Mouse (Mus musculus) megakaryocyte progenitor cell, adult 5-6 weeks (primary cell): ENCODE results near the gene Mrpl23. TPM values are rescaled to one million over a fixed set of nuclear protein-coding genes. Genes with fewer than 3 reads are reported as not detected.

Experiments used
- ATAC-seq: replicated peaks from 2 replicates; pipeline ENCODE4 v1.8.0; 2016; ENCODE audit warnings: mild to moderate bottlenecking, moderate TSS enrichment, inconsistent platforms; ENCODE audit not compliant: poor library complexity
- total RNA-seq, 2 experiments: library from RNA; stranded (forward) in 1 of 2; stranded (reverse) in 1 of 2; fragments of 157-497, 149-512 nt in 1 of 2; fragments of 200-1000 nt in 1 of 2; gene quantifications; 2 replicates each; pipeline versions ENCODE4 v1.2.3 to v1.2.4; 2015 to 2017

The Mrpl23 gene
- total RNA-seq, 2 experiments from 2014 or later, result 11.8 to 63.4 TPM

- ATAC-seq, result no peak
These were observed 18.5 kb downstream of the Mrpl23 start for GRCm38 (mm10) chr7:142550935-142551373.

- no peak for ATAC-seq
These were observed 19.2 kb downstream of the Mrpl23 start for GRCm38 (mm10) chr7:142551691-142552090.

- ATAC-seq, result no peak
These were observed 20.3 kb downstream of the Mrpl23 start for GRCm38 (mm10) chr7:142552591-142553416.

DNA sequence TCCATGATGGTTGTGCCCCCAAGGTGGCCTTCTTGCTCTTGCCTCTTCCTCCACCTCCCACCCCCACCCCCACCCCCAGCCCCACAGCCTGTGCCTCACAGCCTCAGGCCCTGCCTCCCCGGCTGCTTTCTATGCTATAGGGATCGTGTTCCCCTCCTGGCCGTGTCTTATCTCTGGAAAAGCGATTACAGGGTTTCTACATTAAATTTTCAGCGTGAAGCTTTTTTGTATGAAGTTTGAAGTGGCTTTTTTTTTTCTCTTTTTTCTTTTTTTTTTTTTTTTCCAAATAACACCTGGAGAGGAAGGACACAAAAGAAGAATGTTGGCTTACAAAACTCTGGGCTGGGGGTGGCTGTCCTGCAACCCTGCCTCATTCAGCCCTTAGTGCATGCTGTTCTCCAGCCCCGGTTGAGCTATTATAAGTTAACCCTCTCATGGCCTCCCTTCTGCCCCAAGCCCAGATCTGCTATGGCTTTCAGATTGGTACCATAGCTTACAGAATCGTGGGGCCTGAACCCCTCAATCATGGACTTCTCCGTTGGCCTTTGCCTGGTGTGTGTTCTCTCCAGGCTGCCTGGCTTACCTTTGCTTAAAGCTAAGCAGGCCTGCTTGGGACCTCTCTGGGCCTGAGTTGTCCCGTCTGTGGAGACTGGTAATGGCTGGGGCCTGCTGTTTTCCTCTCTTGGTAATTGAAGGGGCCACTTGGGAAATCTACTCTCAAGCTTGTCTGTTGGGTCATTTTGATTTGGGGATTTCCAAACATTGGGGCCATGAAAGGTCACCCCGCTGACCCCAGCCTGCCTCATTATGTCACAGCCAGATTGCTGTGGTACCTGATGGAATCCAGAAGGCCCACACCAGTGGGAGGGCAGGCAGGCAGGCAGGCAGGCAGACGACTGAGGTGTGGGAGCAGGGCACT lies 21.2 kb downstream of the Mrpl23 start:
- ATAC-seq, result no peak

GRCm38 (mm10) chr7:142554625-142555024 lies 22.1 kb downstream of the Mrpl23 start:
- no peak for ATAC-seq

DNA sequence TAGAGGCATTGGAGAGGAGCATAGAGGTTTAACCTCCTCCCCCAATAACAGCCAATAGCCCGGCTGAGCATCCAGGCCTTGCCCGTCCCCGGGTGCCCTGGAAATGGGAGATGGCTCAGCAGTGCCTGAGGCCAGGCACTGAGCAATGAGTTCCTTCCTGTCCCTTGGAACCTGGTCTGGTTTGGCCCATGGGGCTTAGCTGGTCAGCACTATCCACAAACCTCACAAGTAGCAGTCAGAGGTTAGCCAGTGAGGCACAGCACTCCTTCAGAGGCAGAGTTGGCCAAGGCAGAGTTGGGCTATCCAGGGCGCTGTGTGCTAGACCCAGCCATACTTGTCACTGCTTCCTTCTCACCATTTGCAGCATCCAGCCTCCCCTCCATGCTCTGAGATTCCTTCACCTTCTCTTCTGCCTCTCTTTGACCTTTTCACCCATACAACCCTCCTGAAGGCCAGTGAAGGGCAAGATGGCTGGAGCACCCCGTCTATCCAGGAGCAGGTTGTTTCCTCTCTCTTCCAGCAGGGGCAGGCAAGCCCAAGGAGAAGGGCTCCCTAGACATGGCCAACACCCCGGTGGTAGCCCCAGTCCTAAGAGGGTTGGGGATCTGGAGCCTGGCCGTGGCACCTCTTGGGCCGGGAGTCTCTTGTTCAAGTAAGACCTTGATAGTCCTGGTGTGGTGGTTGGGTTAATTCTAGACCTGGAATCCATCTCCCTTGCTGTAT lies 23.0 kb downstream of the Mrpl23 start:
- no peak for ATAC-seq

GRCm38 (mm10) chr7:142556089-142556476 lies 23.6 kb downstream of the Mrpl23 start:
- no peak for ATAC-seq

DNA sequence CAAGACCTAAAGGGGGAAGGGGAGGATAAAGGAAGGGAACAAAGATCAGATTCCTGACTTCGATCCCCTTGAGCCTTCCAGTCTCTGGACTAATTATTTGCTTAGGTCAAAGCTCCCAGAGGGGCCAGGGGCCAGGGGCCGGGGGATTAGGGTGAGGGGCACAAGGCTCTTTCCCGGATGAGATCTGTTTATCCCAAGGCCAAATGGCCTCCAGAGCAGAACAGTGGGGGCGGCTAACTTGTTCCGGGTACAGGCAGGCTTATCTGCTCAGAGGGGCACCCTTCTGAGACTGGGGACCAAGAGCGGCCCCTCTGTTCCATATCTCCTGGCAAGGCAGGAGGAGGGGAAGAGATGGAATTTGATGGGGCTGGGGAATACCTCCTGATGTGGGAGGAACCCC lies 25.2 kb downstream of the Mrpl23 start:
- no peak for ATAC-seq

GRCm38 (mm10) chr7:142558511-142559146 lies 26.1 kb downstream of the Mrpl23 start:
- ATAC-seq, result no peak

- no peak for ATAC-seq
These were observed 27.2 kb downstream of the Mrpl23 start for GRCm38 (mm10) chr7:142559651-142560175.

DNA sequence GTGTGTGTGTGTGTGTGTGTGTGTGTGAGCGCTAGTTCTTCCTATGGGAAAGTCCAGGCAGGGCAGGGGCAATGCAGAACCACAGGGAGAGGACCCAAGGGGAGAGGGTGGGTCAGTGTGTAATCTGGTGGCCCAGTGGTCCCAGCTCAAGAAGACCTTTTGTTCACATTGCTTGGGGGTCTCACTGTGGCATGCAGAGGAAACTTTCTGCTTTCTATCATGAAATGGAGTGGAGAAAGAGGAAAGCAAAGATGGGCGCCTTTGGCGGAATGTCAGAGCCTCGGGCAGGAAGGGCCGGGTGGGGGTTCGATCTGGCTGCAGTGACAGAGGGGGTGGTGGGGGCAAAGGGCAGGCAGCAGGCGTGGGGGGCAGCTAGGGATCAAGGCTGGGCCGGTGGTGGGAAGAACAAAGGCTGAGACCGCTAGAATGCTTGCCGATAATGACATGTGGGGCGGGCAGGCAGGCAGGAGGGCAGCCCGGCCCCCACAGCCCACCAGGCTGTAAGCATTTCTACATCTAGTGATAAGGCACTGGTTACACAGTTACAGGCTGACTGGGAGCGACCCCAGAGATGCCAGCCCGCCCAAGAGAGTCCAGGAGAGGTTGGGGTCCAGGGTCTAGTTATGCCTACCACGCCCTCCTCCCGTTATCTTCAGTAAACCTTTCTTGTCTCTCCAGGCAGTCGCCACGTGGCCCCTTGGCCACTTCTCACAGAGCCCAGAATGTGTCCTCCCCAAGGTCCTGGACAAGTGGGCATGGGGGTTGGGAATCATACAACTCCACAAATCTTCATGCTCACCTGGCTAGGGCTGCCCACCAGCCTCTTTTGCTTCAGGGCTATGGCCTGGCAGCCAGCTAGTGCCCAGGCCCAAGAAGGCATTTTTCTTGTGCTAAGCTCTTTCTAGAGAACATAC lies 28.7 kb downstream of the Mrpl23 start:
- ATAC-seq, result no peak

DNA sequence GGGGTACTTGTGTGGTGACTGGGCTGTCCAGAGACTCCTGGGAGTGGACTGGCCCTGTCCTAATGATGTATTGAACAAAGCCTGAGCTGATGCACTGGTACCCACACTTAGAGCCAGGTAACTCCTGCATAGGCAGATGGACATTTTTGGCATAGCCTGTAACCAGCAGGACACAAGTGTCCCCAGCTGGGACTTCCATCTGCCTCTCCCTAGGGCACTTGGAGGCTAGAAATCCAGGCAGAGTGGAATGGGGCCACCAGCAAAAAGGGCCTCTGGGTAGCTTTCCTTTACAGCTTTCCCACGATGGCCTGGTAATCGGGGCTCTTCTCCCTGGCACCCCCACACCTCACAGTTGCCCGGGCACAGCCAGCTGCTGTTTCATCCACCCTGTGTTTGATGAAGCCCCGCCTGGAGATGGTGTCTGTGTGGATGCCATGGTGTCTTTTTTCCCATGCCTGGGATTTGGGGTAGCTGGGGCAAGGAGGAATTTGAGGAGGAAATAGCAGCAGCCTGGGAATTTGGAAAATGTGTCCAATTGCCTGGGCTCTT lies 29.4 kb downstream of the Mrpl23 start:
- ATAC-seq, result no peak

- no peak for ATAC-seq
These were observed 30.7 kb downstream of the Mrpl23 start for GRCm38 (mm10) chr7:142563168-142563567.

GRCm38 (mm10) chr7:142564955-142565643 lies 32.6 kb downstream of the Mrpl23 start:
- no peak for ATAC-seq

DNA sequence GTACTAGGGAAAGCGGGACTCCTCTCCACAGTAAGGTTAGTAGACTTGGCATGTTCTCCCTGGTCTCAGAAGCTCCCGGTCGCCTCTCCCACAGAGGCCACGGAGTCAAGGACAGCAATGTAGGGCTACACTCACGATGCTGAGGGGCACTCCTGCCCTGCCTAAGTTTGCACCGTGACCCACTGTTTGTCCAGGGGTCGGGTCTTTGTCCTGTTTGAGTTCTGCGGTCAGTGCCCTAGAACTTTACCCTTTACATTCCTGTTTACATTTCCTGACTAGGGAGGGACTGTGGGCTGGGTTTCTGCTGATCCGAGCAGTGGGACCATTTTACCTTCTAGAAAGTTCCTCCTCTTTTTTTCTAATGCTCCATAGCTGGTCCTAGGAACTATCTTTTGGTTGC lies 34.0 kb downstream of the Mrpl23 start:
- ATAC-seq, result no peak

- ATAC-seq, result no peak
These were observed 36.5 kb downstream of the Mrpl23 start for GRCm38 (mm10) chr7:142568985-142569384.

DNA sequence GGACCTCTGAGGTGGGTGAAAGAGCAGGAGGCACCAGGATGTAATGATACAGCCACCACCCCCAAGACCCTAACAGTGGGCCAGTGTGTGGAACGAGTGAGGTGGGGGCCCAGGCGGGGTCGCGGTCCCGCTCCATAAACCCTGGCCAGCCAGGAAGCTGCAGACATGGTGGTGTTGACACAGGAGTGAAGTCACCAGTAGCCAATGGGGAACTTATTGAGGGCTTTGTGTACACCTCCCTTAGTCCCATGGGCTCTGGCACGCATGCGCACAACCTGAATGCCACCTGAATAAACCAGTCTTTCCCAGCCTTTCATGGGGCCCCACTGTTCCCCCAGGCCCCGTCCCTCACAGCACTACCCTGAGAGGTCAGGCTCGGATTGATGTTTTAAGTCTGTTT lies 38.1 kb downstream of the Mrpl23 start:
- ATAC-seq, result no peak

DNA sequence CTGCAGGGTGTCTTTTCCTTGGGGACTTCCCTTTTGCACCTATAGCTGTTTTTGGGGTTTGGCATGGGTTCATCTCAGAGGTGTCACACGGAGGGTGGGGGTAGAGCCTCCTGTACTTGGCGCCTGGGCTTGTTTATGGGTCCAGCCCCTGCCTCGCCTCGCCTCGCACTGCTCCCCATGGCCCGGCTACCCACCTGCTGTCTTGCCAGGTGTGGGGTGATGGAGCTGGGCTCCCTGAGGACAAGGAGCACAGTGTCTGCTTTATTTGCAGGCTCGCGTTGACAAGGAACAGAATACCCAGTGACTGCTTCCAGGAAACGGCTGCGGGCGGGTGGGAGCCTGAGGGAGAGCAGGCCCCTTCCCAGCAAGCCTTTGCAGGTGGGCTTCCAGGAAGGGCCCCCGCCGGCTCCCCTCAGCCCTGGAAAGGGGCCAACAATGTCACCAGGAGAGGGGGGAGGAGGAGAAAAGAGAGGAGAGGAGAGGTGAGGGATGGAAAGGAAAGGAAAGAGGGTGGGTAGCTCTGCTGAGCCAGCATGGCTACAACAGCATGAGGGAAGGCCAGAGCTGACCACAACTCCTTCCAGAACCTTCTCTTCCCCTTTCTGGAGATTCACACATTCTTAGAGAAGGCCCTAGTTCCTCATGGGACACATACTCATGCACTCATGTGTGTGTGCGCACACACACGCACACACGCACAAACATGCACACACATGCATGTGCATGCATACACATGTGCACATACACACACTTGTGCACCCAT lies 39.2 kb downstream of the Mrpl23 start:
- peak; percentile 59 for ATAC-seq
